In genomic region chr16:58678660-58679059, GRCm38 (mm10) we compare ENCODE assay signal across 22 mouse cellular contexts. TPM values are rescaled to one million over a fixed set of nuclear protein-coding genes. Genes with fewer than 3 reads are reported as not detected.
A peak's percentile ranks its signal among the peaks of the same experiment; 100 is the strongest.
DNase-seq lines count a peak whose midpoint lies in the region; ATAC-seq lines count a peak whose summit lies in the region.
"Had no signal": no experiment of that assay in that cellular context is flagged by ENCODE, and none has a peak within 500 bp of the region (broad histone marks: within the 10 kb centered on the region; RNA-seq: fewer than 3 reads in every experiment).

No protein-coding gene starts in this region.

- H3K9ac ChIP-seq in liver, embryonic 11.5 days (ENCODE audit: low read depth, low read length) = no peak overlapping the region
- H3K9ac ChIP-seq in liver, embryonic 13.5 days = peak overlapping the region; percentile 47; the same call in 1 of the 2 replicates
- H3K9ac ChIP-seq: embryonic facial prominence, embryonic 12.5 days; stomach, embryonic 15.5 days had no signal

- ATAC-seq in erythroblast, adult 5-6 weeks (replicated peaks; ENCODE audit: low FRiP score, poor library complexity, severe bottlenecking) = no peak; the same call in 1 of the 2 replicates
- ATAC-seq in liver, embryonic 11.5 days (replicated peaks; ENCODE audit: low FRiP score) = no peak
- peak; percentile 36; the same call in 1 of the 2 replicates for ATAC-seq in liver, embryonic 13.5 days (ENCODE audit: low read depth)
- ATAC-seq: forebrain, embryonic 14.5 days had no signal

- 72% methylated on average over 7 of the region's 7 CpGs for WGBS in liver, embryonic 11.5 days
- WGBS in liver, embryonic 13.5 days (ENCODE audit: insufficient replicate concordance) = 55% methylated on average over 7 of the region's 7 CpGs

- no peaks in the 10 kb centered on the region for H3K27me3 ChIP-seq in erythroblast, embryonic 14.5 days (ENCODE audit: control insufficient read depth)
- no peaks in the 10 kb centered on the region for H3K27me3 ChIP-seq in liver, embryonic 11.5 days (replicated peaks; ENCODE audit: control insufficient read depth, insufficient read depth, low read length)
- H3K27me3 ChIP-seq in liver, embryonic 13.5 days = no peaks in the 10 kb centered on the region
- H3K27me3 ChIP-seq: embryonic facial prominence, embryonic 12.5 days; stomach, embryonic 15.5 days had no signal

- H3K4me2 ChIP-seq in liver, embryonic 11.5 days = no peak overlapping the region
- H3K4me2 ChIP-seq in liver, embryonic 13.5 days = 0 out of 2 replicates have a peak overlapping the region, but pooled peaks have one; percentile 29
- H3K4me2 ChIP-seq: embryonic facial prominence, embryonic 12.5 days; stomach, embryonic 15.5 days had no signal

- DNase-seq in liver = peak; percentile 35
- no peak for DNase-seq in liver, embryonic 11.5 days (ENCODE audit: low spot score)
- DNase-seq in liver, embryonic 13.5 days = no peak
- no peak for DNase-seq in cerebellum, postnatal 36 days
- DNase-seq in cerebellum, postnatal 10 days = no peak
- DNase-seq in retina, postnatal 1 day = no peak
- DNase-seq: cerebellum, adult 9-10 months; gastrocnemius, postnatal 10 days; heart, postnatal 14 days; kidney, adult 8-10 months; right cerebral cortex, postnatal 14 days had no signal

- peaks cover 98% of the 10 kb centered on the region for H3K36me3 ChIP-seq in erythroblast, embryonic 14.5 days (ENCODE audit: control insufficient read depth)
- H3K36me3 ChIP-seq in liver, embryonic 11.5 days (ENCODE audit: control insufficient read depth, insufficient read depth, low read length) = peaks cover 44% of the 10 kb centered on the region
- H3K36me3 ChIP-seq in liver, embryonic 13.5 days = peaks cover 86% of the 10 kb centered on the region

- H3K27ac ChIP-seq in liver, embryonic 11.5 days (ENCODE audit: low read depth, low read length) = no peak overlapping the region
- H3K27ac ChIP-seq in liver, embryonic 13.5 days = peak overlapping the region; percentile 48; the same call in 1 of the 2 replicates
- H3K27ac ChIP-seq: embryonic facial prominence, embryonic 12.5 days; macrophage; stomach, embryonic 15.5 days had no signal

- peak overlapping the region; percentile 41 for H3K4me3 ChIP-seq in erythroblast, embryonic 14.5 days (replicated peaks)
- H3K4me3 ChIP-seq in liver, embryonic 11.5 days (ENCODE audit: low read depth, low read length) = no peak overlapping the region
- H3K4me3 ChIP-seq in liver, embryonic 13.5 days (replicated peaks) = peak overlapping the region; percentile 25; the same call in 1 of the 2 replicates
- H3K4me3 ChIP-seq: embryonic facial prominence, embryonic 12.5 days; left cerebral cortex, adult 2 months; myocyte; stomach, embryonic 15.5 days had no signal

- H3K4me1 ChIP-seq in erythroblast, embryonic 14.5 days (ENCODE audit: control insufficient read depth) = peaks cover 74% of the 10 kb centered on the region
- peaks cover 23% of the 10 kb centered on the region for H3K4me1 ChIP-seq in liver, embryonic 11.5 days (replicated peaks; ENCODE audit: control insufficient read depth, insufficient read depth, low read length)
- peaks cover 63% of the 10 kb centered on the region for H3K4me1 ChIP-seq in liver, embryonic 13.5 days (replicated peaks)
- H3K4me1 ChIP-seq: embryonic facial prominence, embryonic 12.5 days; stomach, embryonic 15.5 days had no signal

- H3K9me3 ChIP-seq in erythroblast, embryonic 14.5 days (ENCODE audit: control insufficient read depth, low read length) = no peaks in the 10 kb centered on the region
- no peaks in the 10 kb centered on the region for H3K9me3 ChIP-seq in liver, embryonic 11.5 days (ENCODE audit: control insufficient read depth, low read length)
- H3K9me3 ChIP-seq in liver, embryonic 13.5 days (replicated peaks) = no peaks in the 10 kb centered on the region
- H3K9me3 ChIP-seq: embryonic facial prominence, embryonic 12.5 days; stomach, embryonic 15.5 days had no signal

RNA-seq across cellular contexts. Expression of gene Cpox, which starts 8.6 kb away (rescaled TPM):
- polyA plus RNA-seq in erythroblast, embryonic 14.5 days (2012) = 45.0 and 55.5 TPM in 2 replicates
- total RNA-seq in erythroblast, adult 5-6 weeks (2015; ENCODE audit: low replicate concordance) = 410 and 442 TPM in 2 replicates
- total RNA-seq in erythroblast, adult 5-6 weeks (2017; ENCODE audit: low replicate concordance) = 412 and 476 TPM in 2 replicates
- polyA plus RNA-seq in liver, embryonic 11.5 days (2014; fragmentation: Nextera tagmentation; extraction: Ambion mirVana) = 388 and 389 TPM in 2 replicates
- polyA plus RNA-seq in liver, embryonic 13.5 days (2015; fragmentation: Nextera tagmentation; extraction: Ambion mirVana) = 422 and 453 TPM in 2 replicates

RNA-seq across cellular contexts. Expression of gene E330017A01Rik, which starts 40.1 kb away (rescaled TPM):
- 0.04 TPM in 1 of 2 replicates, not detected in the other for polyA plus RNA-seq in erythroblast, embryonic 14.5 days (2012)
- not detected in 2 replicates for total RNA-seq in erythroblast, adult 5-6 weeks (2015; ENCODE audit: low replicate concordance)
- not detected in 2 replicates for total RNA-seq in erythroblast, adult 5-6 weeks (2017; ENCODE audit: low replicate concordance)
- polyA plus RNA-seq in liver, embryonic 11.5 days (2014; fragmentation: Nextera tagmentation; extraction: Ambion mirVana) = not detected in 2 replicates
- polyA plus RNA-seq in liver, embryonic 13.5 days (2015; fragmentation: Nextera tagmentation; extraction: Ambion mirVana) = not detected in 2 replicates
- total RNA-seq: ES-E14; gastrocnemius, postnatal 10 days; heart, postnatal 14 days; left cerebral cortex, adult 2 months had no signal
- polyA plus RNA-seq: embryonic facial prominence, embryonic 12.5 days; forebrain, embryonic 14.5 days; limb, embryonic 14.5 days; macrophage; myocyte; stomach, embryonic 15.5 days; urinary bladder, adult 2 months had no signal

RNA-seq across cellular contexts. Expression of gene Gpr15, which starts 40.2 kb away (rescaled TPM):
- polyA plus RNA-seq in erythroblast, embryonic 14.5 days (2012) = not detected in 2 replicates
- not detected in 2 replicates for total RNA-seq in erythroblast, adult 5-6 weeks (2015; ENCODE audit: low replicate concordance)
- not detected in 2 replicates for total RNA-seq in erythroblast, adult 5-6 weeks (2017; ENCODE audit: low replicate concordance)
- not detected in 2 replicates for polyA plus RNA-seq in liver, embryonic 11.5 days (2014; fragmentation: Nextera tagmentation; extraction: Ambion mirVana)
- polyA plus RNA-seq in liver, embryonic 13.5 days (2015; fragmentation: Nextera tagmentation; extraction: Ambion mirVana) = 0.06 and 0.16 TPM in 2 replicates
- total RNA-seq: ES-E14; gastrocnemius, postnatal 10 days; heart, postnatal 14 days; left cerebral cortex, adult 2 months had no signal
- polyA plus RNA-seq: embryonic facial prominence, embryonic 12.5 days; forebrain, embryonic 14.5 days; macrophage; myocyte had no signal

RNA-seq across cellular contexts. Expression of gene Cldnd1, which starts 49.0 kb away (rescaled TPM):
- 0.21 and 0.29 TPM in 2 replicates for polyA plus RNA-seq in erythroblast, embryonic 14.5 days (2012)
- total RNA-seq in erythroblast, adult 5-6 weeks (2015; ENCODE audit: low replicate concordance) = 8.6 and 11.9 TPM in 2 replicates
- total RNA-seq in erythroblast, adult 5-6 weeks (2017; ENCODE audit: low replicate concordance) = 6.2 and 10.3 TPM in 2 replicates
- polyA plus RNA-seq in liver, embryonic 11.5 days (2014; fragmentation: Nextera tagmentation; extraction: Ambion mirVana) = 65.3 and 73.3 TPM in 2 replicates
- 32.9 and 41.4 TPM in 2 replicates for polyA plus RNA-seq in liver, embryonic 13.5 days (2015; fragmentation: Nextera tagmentation; extraction: Ambion mirVana)
